Mouse (Mus musculus) megakaryocyte, embryonic 14.5 days (primary cell): ENCODE measurements around the gene Pla2r1.

Experiments used
- FLI1 ChIP-seq: IDR thresholded peaks from 2 replicates; pipeline ENCODE4 v1.6.1; 2012; ENCODE audit warnings: low read length, inconsistent platforms, mixed read lengths
- GATA1 ChIP-seq: IDR thresholded peaks from 3 replicates; pipeline ENCODE4 v1.6.1; 2012; ENCODE audit warnings: mixed read lengths, low read length, inconsistent platforms, borderline replicate concordance

DNA sequence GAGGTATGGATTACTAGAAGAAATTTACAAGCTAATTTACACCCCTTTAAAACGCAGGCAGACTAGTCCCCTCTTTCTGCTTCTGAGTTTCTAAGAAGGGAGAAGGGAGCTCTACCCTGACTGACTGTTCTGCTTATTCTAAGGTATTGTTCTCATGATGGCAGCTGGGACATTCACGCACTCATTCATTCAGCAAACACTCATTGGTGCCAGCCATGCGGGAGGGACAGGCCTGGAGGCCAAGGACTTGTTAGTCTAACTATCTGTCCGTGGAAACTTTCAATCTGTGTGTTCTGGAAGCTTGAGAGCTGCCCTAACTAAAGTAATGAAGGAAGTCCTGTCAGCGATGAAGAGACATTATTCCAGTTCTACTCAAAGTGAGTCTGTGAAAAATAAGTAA is 14.4 kb downstream of the Pla2r1 start:
- TF ChIP-seq FLI1 (no peak), GATA1 (no peak)
